Mouse (Mus musculus) heart, postnatal 0 days (tissue): ENCODE measurements around the gene Pacs2. TPM values are rescaled to one million over a fixed set of nuclear protein-coding genes. Genes with fewer than 3 reads are reported as not detected.

Source experiments
- ATAC-seq: fragments of 200-750 bp; cut with Nextera tagmentation; 2 replicates; pipeline ENCODE4 v1.8.0; 2017; ENCODE audit warnings: low read depth, moderate number of reproducible peaks, moderate library complexity; ENCODE audit not compliant: insufficient read depth
- DNase-seq: peaks from one replicate; pipeline ENCODE4 v3.0.0-alpha.2; 2016; ENCODE audit warnings: low spot score
- H3K27ac ChIP-seq: fragments of 300-500 bp; sonication (generic); 2 replicates; pipeline ENCODE4 v1.5.1; 2014; ENCODE audit warnings: low read depth, mild to moderate bottlenecking
- H3K27me3 ChIP-seq: fragments of 300-500 bp; sonication (generic); 2 replicates; pipeline ENCODE4 v1.6.1; 2014; ENCODE audit warnings: low read length, mixed read lengths; ENCODE audit not compliant: control insufficient read depth, insufficient read depth
- H3K36me3 ChIP-seq: fragments of 300-500 bp; sonication (generic); replicated peaks from 2 replicates; pipeline ENCODE4 v1.6.1; 2014; ENCODE audit warnings: low read length, mixed read lengths; ENCODE audit not compliant: control insufficient read depth, insufficient read depth
- H3K4me1 ChIP-seq: fragments of 300-500 bp; sonication (generic); 2 replicates; pipeline ENCODE4 v1.6.1; 2014; ENCODE audit warnings: antibody characterized with exemption; ENCODE audit not compliant: control insufficient read depth, insufficient read depth
- H3K4me2 ChIP-seq: fragments of 300-500 bp; sonication (generic); 2 replicates; pipeline ENCODE4 v1.6.1; 2014; ENCODE audit warnings: low read depth, mild to moderate bottlenecking, low read length, moderate library complexity
- H3K4me3 ChIP-seq: fragments of 300-500 bp; sonication (generic); 2 replicates; pipeline ENCODE4 v1.5.1; 2014; ENCODE audit warnings: low read depth, low read length
- H3K9ac ChIP-seq: fragments of 300-500 bp; sonication (generic); replicated peaks from 2 replicates; pipeline ENCODE4 v1.6.1; 2014; ENCODE audit warnings: low read depth, low read length, mixed read lengths
- H3K9me3 ChIP-seq: fragments of 300-500 bp; sonication (generic); replicated peaks from 2 replicates; pipeline ENCODE4 v1.6.1; 2016; ENCODE audit warnings: low read length; ENCODE audit not compliant: control insufficient read depth
- CTCF ChIP-seq: IDR thresholded peaks from 2 replicates; pipeline ENCODE4 v1.5.1; 2016; ENCODE audit warnings: antibody characterized with exemption, control low read depth, low read depth
- EP300 ChIP-seq: IDR thresholded peaks from 2 replicates; pipeline ENCODE4 v1.6.1; 2016; ENCODE audit warnings: antibody characterized with exemption, low read depth
- WGBS: fragments of 180-500 bp; shearing (Covaris S2); extraction: QIAGEN DNeasy Blood & Tissue Kit; methylation state at CpG from one replicate; pipeline ENCODE4 v1.1.7; 2014; 5-methylcytosine and 5-hydroxymethylcytosine counted together
- polyA plus RNA-seq: library from polyadenylated mRNA; unstranded; fragments of >200 nt; fragmentation: Nextera tagmentation; extraction: Ambion mirVana; gene quantifications from 2 replicates; pipeline ENCODE4 v1.2.1, GENCODE M21; 2015
- total RNA-seq: library from RNA; depleted of rRNA; stranded (reverse); fragments of >200 nt; gene quantifications from 2 replicates; pipeline ENCODE4 v1.2.3, GENCODE M21; 2014; ENCODE audit warnings: low replicate concordance

The Pacs2 gene
- total and polyA plus RNA-seq, 2 experiments from 2014 or later = 5.1 to 38.5 TPM

DNA sequence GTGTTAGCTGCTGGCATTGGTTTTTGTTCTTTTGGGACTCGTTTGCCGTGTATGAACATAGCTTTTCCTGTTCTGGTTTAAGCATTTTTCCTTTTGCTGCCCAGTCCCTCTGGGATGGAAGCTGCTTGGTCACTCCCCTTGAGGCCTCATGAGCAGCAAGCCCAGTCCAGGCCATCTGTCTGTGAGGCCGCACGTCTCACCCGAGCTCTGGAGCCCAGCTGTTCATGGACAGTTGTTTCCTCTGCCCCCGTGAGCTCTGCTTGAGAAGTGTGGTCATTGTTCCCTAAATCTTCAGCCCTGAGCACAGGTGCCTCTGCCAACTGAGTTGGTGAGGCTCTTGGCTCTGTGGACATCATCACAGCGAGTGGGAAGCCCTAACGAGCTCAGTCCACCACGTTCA lies 14.6 kb downstream of the Pacs2 start:
- DNase-seq (no peak), ATAC-seq (no peak)
- Histone ChIP-seq H3K27ac (no peak overlapping the region), H3K36me3 (no peaks in the 10 kb centered on the region), H3K4me3 (no peak overlapping the region), H3K27me3 (no peaks in the 10 kb centered on the region), H3K9ac (no peak overlapping the region), H3K9me3 (no peaks in the 10 kb centered on the region), H3K4me2 (no peak overlapping the region), H3K4me1 (peaks cover 25% of the 10 kb centered on the region)
- TF ChIP-seq CTCF (no peak), EP300 (no peak)
- WGBS = 70% methylated on average over 9 of the region's 9 CpGs

DNA sequence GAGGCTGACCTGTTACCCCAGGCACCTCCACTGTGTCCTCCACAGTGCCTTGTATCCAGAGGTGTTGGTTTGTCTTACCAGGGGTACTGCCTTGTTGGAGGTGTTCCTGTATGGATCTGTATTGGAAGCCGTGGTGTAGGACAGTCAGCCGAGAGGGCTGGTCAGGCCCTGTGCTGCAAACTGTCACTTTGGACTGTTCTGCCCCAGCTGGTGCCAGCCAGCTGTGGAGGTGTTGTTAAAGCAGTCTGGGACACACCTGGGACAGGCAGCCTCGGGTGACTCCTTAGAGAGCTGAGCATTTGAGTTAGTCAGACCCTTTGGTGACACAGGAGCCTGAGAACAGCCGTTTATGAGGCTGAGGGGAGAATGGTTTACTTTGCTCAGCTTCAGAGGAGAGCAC lies 15.7 kb downstream of the Pacs2 start:
- H3K27me3 ChIP-seq = no peaks in the 10 kb centered on the region
- DNase-seq (no peak), ATAC-seq (no peak)
- peaks cover 31% of the 10 kb centered on the region for H3K4me1 ChIP-seq
- TF ChIP-seq EP300 (no peak), CTCF (no peak)
- H3K36me3 ChIP-seq = no peaks in the 10 kb centered on the region
- no peaks in the 10 kb centered on the region for H3K9me3 ChIP-seq
- no peak overlapping the region for H3K27ac ChIP-seq
- 74% methylated on average over 4 of the region's 4 CpGs for WGBS
- H3K9ac ChIP-seq = no peak overlapping the region
- no peak overlapping the region for H3K4me3 ChIP-seq
- no peak overlapping the region for H3K4me2 ChIP-seq

DNA sequence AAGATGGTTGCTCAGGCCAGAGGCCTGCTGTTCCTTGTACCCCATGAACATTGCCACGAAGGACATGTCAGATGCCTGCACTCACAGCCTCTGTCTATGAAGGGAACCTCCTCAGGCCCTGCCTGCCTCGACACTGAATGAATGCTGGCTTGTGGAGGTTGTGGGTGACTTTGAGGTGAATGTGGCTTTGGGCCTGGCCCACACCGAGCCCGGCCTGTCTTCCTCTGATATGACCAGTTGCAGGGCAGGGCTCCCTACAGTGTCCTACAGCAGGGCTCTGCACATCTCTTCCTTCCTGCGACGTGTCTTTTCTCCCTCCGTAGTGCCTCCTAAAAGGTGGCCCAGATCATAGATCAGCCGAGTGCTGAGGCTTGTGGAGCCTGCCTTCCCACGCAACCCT lies 16.7 kb downstream of the Pacs2 start:
- Histone ChIP-seq H3K9me3 (no peaks in the 10 kb centered on the region), H3K4me2 (no peak overlapping the region), H3K27ac (no peak overlapping the region), H3K4me3 (no peak overlapping the region), H3K36me3 (no peaks in the 10 kb centered on the region), H3K4me1 (peaks cover 35% of the 10 kb centered on the region), H3K27me3 (no peaks in the 10 kb centered on the region), H3K9ac (no peak overlapping the region)
- ATAC-seq (no peak), DNase-seq (no peak)
- TF ChIP-seq CTCF (no peak), EP300 (no peak)
- 73% methylated on average over 9 of the region's 9 CpGs for WGBS

DNA sequence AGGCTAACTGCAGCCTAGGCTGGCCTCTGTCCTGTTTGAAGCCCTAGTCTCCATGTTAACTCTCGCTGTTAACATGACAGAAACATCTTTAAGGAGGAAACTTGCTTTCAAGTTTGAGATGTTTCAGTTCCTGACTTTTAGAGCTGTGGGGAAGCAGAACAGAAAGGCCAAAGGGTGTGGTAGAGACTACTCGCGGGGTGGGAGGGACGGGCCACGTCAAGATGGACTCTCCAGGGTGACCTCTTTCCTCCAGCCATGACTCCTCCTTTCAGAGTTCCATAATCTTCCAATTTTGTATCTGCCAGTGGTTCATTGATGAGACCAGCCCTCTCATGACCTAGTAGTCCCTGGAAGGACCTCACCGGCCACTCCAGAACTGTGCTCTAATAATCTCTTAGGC lies 17.1 kb downstream of the Pacs2 start:
- ATAC-seq (no peak), DNase-seq (no peak)
- Histone ChIP-seq H3K4me3 (no peak overlapping the region), H3K9ac (no peak overlapping the region), H3K36me3 (no peaks in the 10 kb centered on the region), H3K27me3 (no peaks in the 10 kb centered on the region), H3K27ac (no peak overlapping the region), H3K4me1 (peaks cover 35% of the 10 kb centered on the region), H3K4me2 (no peak overlapping the region), H3K9me3 (no peaks in the 10 kb centered on the region)
- TF ChIP-seq EP300 (no peak), CTCF (no peak)
- WGBS = 81% methylated on average over 6 of the region's 6 CpGs

DNA sequence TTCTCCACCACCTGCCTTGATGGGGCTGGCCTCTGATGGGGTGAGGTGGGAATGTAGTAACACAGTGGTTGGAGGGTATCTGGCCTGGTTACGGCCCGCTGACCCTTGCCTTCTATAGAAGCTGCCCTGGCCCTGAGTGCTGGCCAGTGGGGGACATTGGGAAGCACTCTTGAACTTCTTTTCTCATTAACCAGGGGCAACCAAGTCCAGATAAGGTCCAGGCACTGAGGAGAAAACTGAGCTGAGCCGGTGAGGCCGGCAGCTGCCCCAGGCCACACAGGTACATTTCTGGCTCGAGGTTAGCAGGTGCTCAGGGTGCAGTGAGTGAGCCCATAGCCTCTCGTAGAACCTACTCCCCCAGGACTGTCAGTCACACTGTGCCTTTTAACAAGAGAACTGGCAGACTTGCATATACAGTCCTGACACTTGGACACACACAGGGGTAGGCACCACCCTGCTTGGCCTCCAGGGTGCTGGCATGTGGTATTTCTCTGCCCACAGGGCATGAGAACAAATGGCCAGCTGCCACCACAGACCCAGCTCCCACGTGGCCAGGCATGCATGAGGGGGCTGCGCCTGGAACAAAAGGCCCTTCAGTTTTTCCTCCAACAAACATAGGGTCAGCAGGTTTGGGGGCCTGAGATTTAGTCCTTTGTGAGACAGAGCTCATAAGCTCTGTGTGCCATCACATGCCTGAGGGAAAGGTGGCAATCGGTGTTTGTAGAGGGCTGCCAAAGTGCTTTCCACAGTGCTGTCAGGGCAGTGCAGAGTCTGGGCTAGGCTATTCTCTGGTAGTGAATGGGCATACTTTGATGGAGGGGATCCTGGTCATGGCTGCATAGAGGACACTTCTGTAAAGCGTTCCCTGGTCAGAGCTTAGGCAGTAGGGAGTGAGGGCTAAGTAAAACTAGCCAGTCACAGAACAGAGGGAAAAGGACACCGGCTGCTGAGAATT lies 18.3 kb downstream of the Pacs2 start:
- no peak for DNase-seq
- no peak for TF ChIP-seq EP300
- no peak for TF ChIP-seq CTCF
- H3K4me2 ChIP-seq = no peak overlapping the region
- no peaks in the 10 kb centered on the region for H3K9me3 ChIP-seq
- no peak overlapping the region for H3K9ac ChIP-seq
- WGBS = 58% methylated on average over 11 of the region's 11 CpGs
- H3K27ac ChIP-seq = 0 out of 2 replicates have a peak overlapping the region, but pooled peaks have one; percentile 32
- H3K4me1 ChIP-seq = peaks cover 29% of the 10 kb centered on the region
- no peak overlapping the region for H3K4me3 ChIP-seq
- peak; percentile 52; the same call in 1 of the 2 replicates for ATAC-seq
- no peaks in the 10 kb centered on the region for H3K27me3 ChIP-seq
- no peaks in the 10 kb centered on the region for H3K36me3 ChIP-seq

DNA sequence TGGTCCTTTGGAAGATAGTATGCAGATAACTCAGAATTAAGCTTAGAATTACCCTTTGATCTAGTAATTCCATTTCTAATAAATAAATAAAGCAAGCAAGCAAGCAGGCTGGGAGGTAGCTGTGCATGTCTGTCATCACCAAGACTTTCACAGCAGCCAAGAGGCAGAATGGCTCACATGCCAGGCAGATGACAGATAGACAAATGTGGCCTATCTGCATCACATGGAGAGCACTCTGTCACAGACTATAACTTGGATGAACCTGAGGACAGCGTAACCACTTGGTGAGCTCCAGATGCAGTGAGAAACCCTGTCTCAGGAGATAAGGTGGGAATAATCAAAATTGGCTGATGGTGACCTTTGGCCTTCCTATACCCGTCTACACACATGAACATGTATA lies 20.8 kb downstream of the Pacs2 start:
- no peak for ATAC-seq
- Histone ChIP-seq H3K9me3 (no peaks in the 10 kb centered on the region), H3K4me2 (no peak overlapping the region), H3K36me3 (no peaks in the 10 kb centered on the region), H3K4me3 (no peak overlapping the region), H3K4me1 (peaks cover 29% of the 10 kb centered on the region), H3K27me3 (no peaks in the 10 kb centered on the region), H3K9ac (no peak overlapping the region), H3K27ac (no peak overlapping the region)
- 0 out of 2 replicates have a peak, but pooled peaks have one; percentile 25 for TF ChIP-seq EP300
- no peak for TF ChIP-seq CTCF
- 36% methylated on average over 2 of the region's 2 CpGs for WGBS
- no peak for DNase-seq
